Mouse (Mus musculus) heart, adult 2 months (tissue): Measurements from ENCODE around the gene Hoxd12. TPM values are rescaled to one million over a fixed set of nuclear protein-coding genes. Genes with fewer than 3 reads are reported as not detected.

Source experiments
- DNase-seq, 2 experiments: peaks; one replicate each; pipeline ENCODE4 v3.0.0; 2021
- H3K27ac ChIP-seq: fragments of 200-600 bp; 2 replicates; pipeline ENCODE4 v1.8.1; 2022
- H3K27me3 ChIP-seq: fragments of 200-500 bp; 2 replicates; pipeline ENCODE4 v1.6.1; 2012; ENCODE audit warnings: mild to moderate bottlenecking, low read length, inconsistent platforms, mixed read lengths; ENCODE audit not compliant: control insufficient read depth, insufficient read depth
- H3K36me3 ChIP-seq: fragments of 200-500 bp; 2 replicates; pipeline ENCODE4 v1.6.1; 2012; ENCODE audit warnings: low read length, inconsistent platforms; ENCODE audit not compliant: control insufficient read depth, insufficient read depth
- H3K4me1 ChIP-seq: fragments of 200-500 bp; 2 replicates; pipeline ENCODE4 v1.6.1; 2011; ENCODE audit warnings: low read length; ENCODE audit not compliant: control insufficient read depth, insufficient read depth
- H3K4me3 ChIP-seq: fragments of 200-600 bp; 2 replicates; pipeline ENCODE4 v1.8.1; 2022
- H3K79me2 ChIP-seq: fragments of 200-500 bp; replicated peaks from 2 replicates; pipeline ENCODE4 v1.6.1; 2012; ENCODE audit warnings: mild to moderate bottlenecking, inconsistent platforms, low read length, moderate library complexity, mixed read lengths; ENCODE audit not compliant: control insufficient read depth, insufficient read depth
- H3K9ac ChIP-seq: fragments of 200-500 bp; 2 replicates; pipeline ENCODE4 v1.6.1; 2012; ENCODE audit warnings: low read depth, mild to moderate bottlenecking, control low read depth, inconsistent platforms, low read length, mixed read lengths
- CTCF ChIP-seq: fragments of 200-600 bp; IDR thresholded peaks from 2 replicates; pipeline ENCODE4 v1.8.1; 2022; ENCODE audit warnings: antibody characterized with exemption, mild to moderate bottlenecking, moderate library complexity
- EP300 ChIP-seq: fragments of 200-500 bp; IDR thresholded peaks from 2 replicates; pipeline ENCODE4 v1.6.1; 2011; ENCODE audit warnings: low read depth, low read length, control low read depth; ENCODE audit not compliant: insufficient read depth
- POLR2A ChIP-seq: fragments of 200-500 bp; IDR thresholded peaks from 2 replicates; pipeline ENCODE4 v1.6.1; 2011; ENCODE audit warnings: mild to moderate bottlenecking, low read depth, low read length, control low read depth; ENCODE audit not compliant: insufficient read depth
- WGBS: fragments of 180-500 bp; shearing (Covaris S2); methylation state at CpG from one replicate; pipeline ENCODE4 v1.1.7; 2018; 5-methylcytosine and 5-hydroxymethylcytosine counted together
- intact Hi-C: fragments of 180-260 bp; cut with DNase I; formaldehyde crosslinking; loops from one replicate; pipeline ENCODE4 v1.15.1; 2025
- polyA plus RNA-seq: library from polyadenylated mRNA; depleted of rRNA; stranded (reverse); fragments of >200 nt; gene quantifications from 2 replicates; pipeline ENCODE4 v1.2.3, GENCODE M21; 2012
- total RNA-seq, 2 experiments: library from RNA; stranded (reverse); gene quantifications; 2 replicates each; pipeline ENCODE4 v1.2.3; 2021

The Hoxd12 gene
- total and polyA plus RNA-seq, 3 experiments, result not detected

- WGBS, result 5% methylated on average over 31 of the region's 31 CpGs
- intact Hi-C loops, result no loop called here
- H3K27ac ChIP-seq, result no peak overlapping the region
- no peak overlapping the region for H3K4me3 ChIP-seq
- no peaks in the 10 kb centered on the region for H3K4me1 ChIP-seq
- H3K9ac ChIP-seq, result no peak overlapping the region
- H3K36me3 ChIP-seq, result no peaks in the 10 kb centered on the region
- TF ChIP-seq CTCF (no peak), POLR2A (no peak), EP300 (no peak)
- no peaks in the 10 kb centered on the region for H3K79me2 ChIP-seq
- DNase-seq, result no peak
- peaks cover 37% of the 10 kb centered on the region for H3K27me3 ChIP-seq
Measured at GRCm38 (mm10) chr2:74687698-74688555, 13.1 kb downstream of the Hoxd12 start.

DNA sequence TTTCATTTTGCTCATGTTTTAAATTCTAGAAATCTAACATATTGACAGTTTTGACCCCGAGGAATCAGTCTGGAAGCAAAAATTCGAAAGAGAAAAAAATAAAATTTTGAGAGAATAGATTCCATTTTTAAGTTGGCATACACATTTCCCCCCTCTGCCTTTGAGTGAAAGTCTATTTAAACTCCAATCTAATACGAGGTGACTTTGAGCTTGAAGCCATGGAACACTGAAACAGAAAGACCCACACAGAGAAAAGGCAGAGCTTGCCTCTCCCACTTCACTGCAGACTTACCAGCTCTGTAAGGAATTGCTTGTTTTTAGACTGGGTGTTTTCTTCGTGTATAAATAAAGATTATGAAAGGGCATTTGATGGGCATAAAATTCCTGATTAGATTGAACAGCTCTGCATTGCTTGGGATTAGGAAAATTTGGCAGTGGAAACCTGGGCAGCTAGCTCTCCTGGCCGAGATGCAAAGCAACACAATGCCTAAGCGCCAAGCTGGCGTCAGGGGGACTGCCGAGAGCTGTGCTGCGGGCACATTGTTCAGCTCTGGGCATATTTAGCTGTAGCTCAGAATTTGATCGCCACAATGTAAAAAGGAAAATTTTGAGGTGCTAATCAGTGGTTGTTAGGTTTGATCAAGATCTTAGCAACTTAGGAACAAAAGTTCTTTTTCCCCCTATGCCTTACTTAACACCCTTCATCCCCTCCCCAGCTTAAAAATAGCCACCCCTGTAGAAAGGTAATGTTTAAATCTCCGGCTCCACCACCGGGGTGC is 14.2 kb downstream of the Hoxd12 start:
- DNase-seq, result no peak
- no peaks in the 10 kb centered on the region for H3K79me2 ChIP-seq
- H3K27ac ChIP-seq, result no peak overlapping the region
- peaks cover 34% of the 10 kb centered on the region for H3K27me3 ChIP-seq
- WGBS, result 11% methylated on average over 12 of the region's 12 CpGs
- no peaks in the 10 kb centered on the region for H3K36me3 ChIP-seq
- intact Hi-C loops, result no loop called here
- H3K4me3 ChIP-seq, result no peak overlapping the region
- no peak overlapping the region for H3K9ac ChIP-seq
- no peaks in the 10 kb centered on the region for H3K4me1 ChIP-seq
- TF ChIP-seq POLR2A, result no peak
- TF ChIP-seq EP300, result no peak
- TF ChIP-seq CTCF, result no peak

DNA sequence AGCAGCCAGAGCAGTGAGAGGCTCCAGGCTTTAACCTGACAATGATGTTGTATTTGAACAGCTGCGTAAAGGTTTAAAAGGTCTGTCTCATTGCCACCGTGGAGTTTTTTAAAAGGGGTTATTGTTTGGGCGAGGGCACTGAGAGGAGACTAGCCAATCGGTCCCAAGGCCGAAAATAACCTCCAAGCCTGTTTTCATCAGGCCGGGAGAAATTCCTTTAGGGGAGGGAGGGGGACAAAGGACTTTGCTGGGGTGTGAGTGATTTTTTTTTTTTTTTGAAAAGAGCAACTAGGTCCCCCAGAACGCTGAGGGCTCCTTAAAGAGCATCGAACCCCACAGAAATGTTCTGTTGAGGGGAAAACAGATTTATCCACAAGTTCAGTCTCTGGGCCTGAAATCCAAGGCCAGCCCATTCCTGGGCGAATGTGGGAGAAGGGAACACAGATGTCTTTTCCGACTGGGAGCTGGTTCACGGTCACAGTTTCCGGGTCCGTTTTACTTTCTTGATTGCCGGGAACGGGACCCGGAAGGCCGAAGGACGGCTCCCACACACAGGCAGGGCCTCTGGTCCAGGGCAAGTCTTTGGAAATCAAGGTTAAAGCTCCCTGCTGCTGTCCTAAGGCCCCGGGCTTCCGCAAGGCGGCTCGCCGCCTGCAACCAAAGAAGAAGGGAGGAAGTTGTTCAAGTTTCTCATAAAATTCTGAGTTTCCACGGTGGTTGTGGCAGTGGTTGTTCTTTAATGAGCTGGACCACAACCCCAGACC is 14.9 kb downstream of the Hoxd12 start:
- Histone ChIP-seq H3K36me3 (no peaks in the 10 kb centered on the region), H3K79me2 (no peaks in the 10 kb centered on the region), H3K27me3 (peaks cover 34% of the 10 kb centered on the region), H3K4me1 (no peaks in the 10 kb centered on the region), H3K4me3 (no peak overlapping the region), H3K9ac (no peak overlapping the region), H3K27ac (no peak overlapping the region)
- TF ChIP-seq POLR2A (no peak), EP300 (no peak), CTCF (no peak)
- 4% methylated on average over 24 of the region's 24 CpGs for WGBS
- DNase-seq, result no peak
- intact Hi-C loops, result loop anchor here (10.0 kb wide), 1 partner anchor 1415 kb away; the partner anchor contains the start of gene Sp9

- DNase-seq, result no peak
- H3K36me3 ChIP-seq, result no peaks in the 10 kb centered on the region
- no peak overlapping the region for H3K27ac ChIP-seq
- TF ChIP-seq POLR2A (no peak), CTCF (no peak), EP300 (no peak)
- H3K4me3 ChIP-seq, result no peak overlapping the region
- no peaks in the 10 kb centered on the region for H3K79me2 ChIP-seq
- H3K27me3 ChIP-seq, result peaks cover 32% of the 10 kb centered on the region
- H3K9ac ChIP-seq, result no peak overlapping the region
- no peaks in the 10 kb centered on the region for H3K4me1 ChIP-seq
- WGBS, result 12% methylated on average over 8 of the region's 8 CpGs
- intact Hi-C loops, result loop anchor here (10.0 kb wide), 1 partner anchor 1416 kb away; the partner anchor contains the start of gene Sp9
Measured at GRCm38 (mm10) chr2:74690338-74690716, 15.5 kb downstream of the Hoxd12 start.

DNA sequence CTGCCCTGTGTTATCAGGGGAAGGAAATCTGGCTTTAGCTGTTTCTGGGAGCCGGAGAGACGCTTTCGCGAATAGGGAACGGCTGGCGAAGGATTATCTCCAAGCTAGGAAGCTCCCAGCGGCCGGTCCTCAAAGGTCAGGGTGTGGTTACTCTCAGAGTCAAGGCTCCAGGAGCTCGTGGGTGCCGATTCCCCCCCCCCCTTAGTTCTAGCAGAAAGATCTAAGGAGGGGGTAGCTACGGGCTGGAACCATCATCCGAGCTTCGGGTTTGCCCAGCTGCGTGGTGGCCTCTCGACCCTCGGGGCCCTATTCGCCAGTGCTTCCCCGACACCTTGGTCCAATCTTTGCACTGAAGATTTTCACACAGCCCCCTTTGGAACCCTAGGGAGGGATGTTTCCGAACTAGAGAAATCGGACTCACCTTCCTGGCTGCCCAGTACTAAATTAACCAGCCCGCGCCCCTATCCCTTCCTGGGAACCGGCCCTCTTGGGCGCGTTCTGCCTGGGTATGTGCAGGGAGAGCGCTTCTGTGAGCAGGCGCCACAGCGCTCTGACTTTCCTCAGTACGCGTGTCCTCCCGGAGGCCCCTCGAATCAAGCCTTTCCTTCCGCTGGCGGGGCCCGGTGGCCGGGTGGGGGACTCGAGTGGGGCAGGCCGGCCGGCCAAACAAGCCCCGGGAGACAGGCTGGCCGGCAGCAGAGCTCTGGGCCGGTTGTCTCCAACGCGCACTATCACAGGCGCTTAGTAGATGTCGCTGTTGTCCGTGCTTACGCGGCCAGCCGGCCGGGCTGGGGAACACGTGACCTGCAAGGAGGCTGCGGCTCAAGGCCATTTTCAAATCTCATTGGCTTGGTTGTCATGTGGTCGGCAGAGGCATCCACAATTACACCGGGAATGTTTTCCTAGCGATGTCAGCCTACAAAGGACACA is 16.5 kb downstream of the Hoxd12 start, which contains the start of gene Hoxd10:
Gene Hoxd10, plus strand, starts transcription at position 903 of the 930 bp plus-strand sequence.
- Histone ChIP-seq H3K36me3 (no peaks in the 10 kb centered on the region), H3K27me3 (peaks cover 34% of the 10 kb centered on the region), H3K27ac (no peak within 1 kb of the TSS), H3K4me3 (no peak within 1 kb of the TSS), H3K4me1 (no peaks in the 10 kb centered on the region), H3K79me2 (no peaks in the 10 kb centered on the region), H3K9ac (no peak within 1 kb of the TSS)
- intact Hi-C loops, result loop anchor here (10.0 kb wide), 1 partner anchor 1416 kb away; the partner anchor contains the start of gene Sp9
- 4% methylated on average over 56 of the region's 56 CpGs for WGBS
- peak; percentile 45 to 53 for DNase-seq
- no peak for TF ChIP-seq POLR2A
- peak; percentile 60 for TF ChIP-seq CTCF
- TF ChIP-seq EP300, result no peak
